Mouse (Mus musculus): Measurements from ENCODE around the gene Slc9a9. TPM values are rescaled to one million over a fixed set of nuclear protein-coding genes. Genes with fewer than 3 reads are reported as not detected.

The Slc9a9 gene
- total RNA-seq, 2 experiments from 2014 or later, result 2.0 TPM

DNA sequence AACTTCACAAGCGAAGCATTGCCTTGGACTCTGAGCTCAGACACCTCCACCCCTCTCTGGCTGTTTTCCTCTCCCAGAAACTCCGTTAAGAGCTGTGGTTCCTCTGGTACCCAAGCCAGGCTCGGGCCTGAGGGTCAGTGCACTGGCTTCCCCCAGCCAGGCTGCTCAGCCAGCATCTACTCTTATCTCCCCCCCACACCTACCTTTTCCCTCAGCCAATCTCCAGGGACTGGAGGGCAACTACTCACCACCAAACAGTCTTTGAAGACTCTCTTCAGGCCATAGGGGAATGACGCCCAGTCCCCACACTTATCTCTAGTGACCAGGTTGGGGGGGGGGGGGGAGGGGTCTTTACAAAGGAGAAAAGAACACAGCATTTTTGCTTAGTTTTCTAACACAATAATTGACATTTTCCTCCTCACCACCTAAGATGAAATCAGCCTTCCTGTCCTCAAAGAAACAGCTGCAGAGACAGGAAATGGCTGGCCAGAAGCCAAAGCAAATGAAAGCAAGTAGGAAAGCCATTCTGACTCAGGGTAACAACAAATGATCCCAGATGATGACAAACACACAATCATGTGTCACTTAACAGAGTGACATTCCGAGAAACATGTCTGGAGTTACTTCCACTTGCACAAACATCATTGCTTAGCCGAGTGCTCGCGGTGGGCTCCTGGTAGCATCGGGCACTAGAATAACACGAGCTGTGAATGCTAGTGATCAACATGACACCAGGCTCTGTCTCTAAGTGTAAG is 610.1 kb downstream of the Slc9a9 start:
- H3K4me3 ChIP-seq, result no peak overlapping the region
- intact Hi-C loops (cut with DNase I), result loop anchor here (5.0 kb wide), 1 partner anchor 47 kb away; no protein-coding TSS in a partner anchor
- H3K27ac ChIP-seq, result no peak overlapping the region; the same call in 1 of the 2 replicates
- peak; percentile 37 for DNase-seq
- TF ChIP-seq CTCF (IDR thresholded peaks at IDR 0.05), result no peak

Small RNAs within 50 kb of the gene (microRNA-seq; reads per million reads assigned to microRNA genes)
- gene Mir7656, result not detected

Other genes starting within 250 kb of the Slc9a9 start
- 1 to 10 TPM; 3.5 to 5.7 TPM for gene 1190002N15Rik, start 131.8 kb upstream of the Slc9a9 start, total RNA-seq (2021)